Mouse (Mus musculus) CH12.LX (cell line): Measurements from ENCODE around the gene Trmt112.

Source experiments
- CHD2 ChIP-seq: IDR thresholded peaks from 2 replicates; pipeline ENCODE4 v1.6.1; 2011; ENCODE audit warnings: low read length, improper control_type of control experiment
- CTCF ChIP-seq, 2 experiments: IDR thresholded peaks in 1 of 2; conservative IDR thresholded peaks in 1 of 2; 2 replicates each; pipeline ENCODE4 v1.5.1; 2011 to 2012; ENCODE audit warnings: low read depth in 2 of 2, low read length in 2 of 2, improper control_type of control experiment in 1 of 2, inconsistent platforms in 1 of 2, mild to moderate bottlenecking in 1 of 2, moderate library complexity in 1 of 2
- JUND ChIP-seq: conservative IDR thresholded peaks from 2 replicates; pipeline ENCODE4 v1.6.1; 2011; ENCODE audit warnings: low read depth, low read length, improper control_type of control experiment
- KAT2A ChIP-seq: IDR thresholded peaks from 2 replicates; pipeline ENCODE4 v1.6.1; 2012; ENCODE audit warnings: low read length, improper control_type of control experiment, inconsistent platforms; ENCODE audit not compliant: insufficient replicate concordance
- MAX ChIP-seq: IDR thresholded peaks from 2 replicates; pipeline ENCODE4 v1.6.1; 2011; ENCODE audit warnings: low read length, improper control_type of control experiment
- MYC ChIP-seq: IDR thresholded peaks from 2 replicates; pipeline ENCODE4 v1.6.1; 2011; ENCODE audit warnings: low read depth, mild to moderate bottlenecking, improper control_type of control experiment, low read length
- POLR2A ChIP-seq: IDR thresholded peaks from 2 replicates; pipeline ENCODE4 v1.6.1; 2011; ENCODE audit warnings: low read depth, mild to moderate bottlenecking, improper control_type of control experiment, low read length
- POLR2AphosphoS2 ChIP-seq: IDR thresholded peaks from 2 replicates; pipeline ENCODE4 v1.6.1; 2011; ENCODE audit warnings: low read depth, low read length, improper control_type of control experiment
- RAD21 ChIP-seq: IDR thresholded peaks from 2 replicates; pipeline ENCODE4 v1.6.1; 2011; ENCODE audit warnings: low read depth, mild to moderate bottlenecking, low read length, improper control_type of control experiment, moderate library complexity
- SIN3A ChIP-seq: IDR thresholded peaks from 2 replicates; pipeline ENCODE4 v1.6.1; 2012; ENCODE audit warnings: low read length, improper control_type of control experiment, inconsistent platforms
- USF1 ChIP-seq: IDR thresholded peaks from 2 replicates; pipeline ENCODE4 v1.6.1; 2014; ENCODE audit warnings: low read depth, mild to moderate bottlenecking, inconsistent platforms, low read length, improper control_type of control experiment
- USF2 ChIP-seq: conservative IDR thresholded peaks from 2 replicates; pipeline ENCODE4 v1.6.1; 2011; ENCODE audit warnings: low read depth, low read length, improper control_type of control experiment

- TF ChIP-seq POLR2A (no peak), MAX (no peak), USF2 (no peak), POLR2AphosphoS2 (no peak), CTCF (conservative IDR thresholded peaks at IDR 0.05 in 1 of 2, IDR thresholded peaks at IDR 0.05 in 1 of 2; ENCODE audit: low read depth in 2 of 2, low read length in 2 of 2) (peak in 1 of 2 experiments; percentile 53; a peak in 2 of 4 replicates), KAT2A (no peak), RAD21 (no peak), USF1 (no peak), MYC (no peak), CHD2 (no peak), SIN3A (no peak), JUND (no peak)
Measured at GRCm38 (mm10) chr19:6954046-6954445, 44.5 kb downstream of the Trmt112 start.
